Mouse (Mus musculus) cerebellum, adult 11 months (tissue): Measurements from ENCODE around the gene Ipo4.

Source experiments
- DNase-seq: peaks from one replicate; pipeline ENCODE4 v3.0.0; 2022

Gene Ipo4

DNA sequence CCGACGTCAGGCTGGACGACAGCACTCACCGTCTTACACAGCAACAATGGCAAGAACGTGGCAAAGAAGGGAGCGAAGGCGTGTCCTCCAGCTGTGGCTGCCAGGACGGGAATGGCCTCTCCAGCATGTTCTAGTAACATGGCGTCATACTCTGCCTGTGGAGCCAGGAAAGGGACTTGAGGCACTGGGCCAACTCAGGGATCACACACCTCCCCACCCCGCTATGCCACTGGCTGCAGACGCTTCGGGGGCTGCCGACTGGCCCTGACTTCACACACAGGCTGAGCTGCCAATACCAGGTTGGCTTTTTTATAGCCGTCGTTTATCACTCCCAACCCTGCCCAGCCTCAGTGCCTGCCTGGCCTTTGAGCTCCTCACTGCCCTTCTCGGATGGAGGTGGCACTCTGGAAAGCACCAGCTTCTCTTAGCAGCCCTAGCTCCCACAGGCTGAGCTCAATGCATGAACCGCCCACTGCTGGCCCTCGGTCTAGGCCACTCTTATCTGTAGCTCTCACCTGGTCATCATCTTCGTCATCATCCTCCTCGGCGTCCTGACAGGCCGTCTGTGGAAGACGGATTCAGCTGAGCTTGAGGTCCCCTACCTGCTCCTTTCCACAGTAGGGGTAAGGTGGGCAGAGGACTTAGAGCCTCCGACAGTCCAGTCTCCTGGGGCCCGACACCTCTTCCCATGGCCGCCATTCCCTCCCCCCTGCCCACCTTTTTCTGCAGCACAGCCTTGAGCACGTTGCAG is 7.5 kb downstream of the Ipo4 start:
- no peak for DNase-seq

DNA sequence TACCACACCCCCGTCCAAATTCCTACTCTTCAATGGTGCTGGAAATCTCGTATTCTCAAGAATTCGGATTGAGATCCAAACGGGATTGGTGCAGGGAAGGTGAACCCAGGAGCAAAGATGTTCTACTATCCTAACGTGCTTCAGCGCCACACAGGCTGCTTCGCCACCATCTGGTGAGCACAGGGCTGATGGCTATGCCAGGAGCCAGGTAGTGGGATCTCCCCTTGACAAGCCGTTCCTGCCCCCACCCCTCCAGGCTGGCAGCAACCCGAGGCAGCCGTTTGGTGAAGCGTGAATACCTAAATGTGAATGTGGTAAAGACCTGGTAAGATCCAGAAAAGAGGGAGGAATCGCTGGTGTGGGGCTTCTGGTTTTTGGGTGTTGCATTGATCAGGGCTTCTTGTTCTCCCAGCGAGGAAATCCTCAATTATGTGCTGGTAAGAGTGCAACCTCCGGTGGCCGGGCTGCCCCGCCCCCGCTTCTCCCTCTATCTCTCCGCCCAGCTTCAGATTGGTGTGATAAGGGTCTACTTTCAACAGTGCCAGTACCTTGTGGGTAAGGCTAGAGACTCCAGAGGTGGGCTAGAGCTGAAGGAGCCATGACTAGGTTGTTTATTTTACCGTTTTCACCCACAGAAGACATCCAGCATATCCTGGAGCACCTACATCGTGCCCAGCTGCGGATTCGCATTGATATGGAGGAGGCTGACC is 17.1 kb downstream of the Ipo4 start:
- peak; percentile 26 for DNase-seq

GRCm38 (mm10) chr14:55617822-55618221 is 17.9 kb downstream of the Ipo4 start, which contains the start of gene Rec8:
Gene Rec8, plus strand, starts transcription at chr14:55618037.
- DNase-seq = peak; percentile 63

GRCm38 (mm10) chr14:55616844-55617243 is 18.9 kb downstream of the Ipo4 start:
- DNase-seq = no peak

DNA sequence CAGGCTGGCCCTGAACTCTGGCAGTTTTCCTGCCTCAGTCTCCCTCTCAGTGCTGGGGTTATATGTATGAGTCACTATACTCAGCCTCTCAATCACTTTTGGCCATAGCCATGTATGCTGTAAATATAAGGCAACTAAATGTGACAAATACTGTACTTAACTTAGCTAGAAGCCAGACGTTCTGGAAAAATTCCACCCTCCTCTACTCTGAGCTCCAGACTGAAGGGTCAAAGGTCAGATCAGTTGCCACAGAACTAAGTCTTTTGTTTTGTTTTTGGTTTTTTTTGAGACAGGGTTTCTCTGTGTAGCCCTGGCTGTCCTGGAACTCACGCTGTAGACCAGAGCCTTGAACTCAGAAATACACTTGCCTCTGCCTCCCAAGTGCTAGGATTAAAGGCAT is 19.9 kb downstream of the Ipo4 start:
- DNase-seq = no peak

GRCm38 (mm10) chr14:55614565-55615178 is 21.1 kb downstream of the Ipo4 start:
- DNase-seq = no peak

DNA sequence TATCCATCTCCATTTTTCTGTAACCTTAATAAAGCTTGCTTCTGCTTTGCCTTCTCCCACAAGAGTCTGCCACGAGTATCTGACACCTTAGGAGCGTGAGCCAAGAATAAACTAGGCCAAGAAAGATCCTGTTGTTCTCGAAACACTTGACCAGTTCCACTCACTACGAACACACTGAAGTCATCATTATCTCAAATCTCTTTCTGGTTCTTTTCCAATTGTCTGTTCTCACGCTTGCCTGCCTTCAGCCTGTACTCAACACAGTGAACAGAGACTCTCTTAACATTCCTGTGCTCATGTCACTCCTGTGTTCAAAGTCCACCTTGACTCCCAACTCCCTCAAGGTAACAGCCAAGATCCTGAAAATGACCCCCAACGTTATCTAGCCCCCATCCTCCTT is 22.4 kb downstream of the Ipo4 start:
- DNase-seq = no peak

DNA sequence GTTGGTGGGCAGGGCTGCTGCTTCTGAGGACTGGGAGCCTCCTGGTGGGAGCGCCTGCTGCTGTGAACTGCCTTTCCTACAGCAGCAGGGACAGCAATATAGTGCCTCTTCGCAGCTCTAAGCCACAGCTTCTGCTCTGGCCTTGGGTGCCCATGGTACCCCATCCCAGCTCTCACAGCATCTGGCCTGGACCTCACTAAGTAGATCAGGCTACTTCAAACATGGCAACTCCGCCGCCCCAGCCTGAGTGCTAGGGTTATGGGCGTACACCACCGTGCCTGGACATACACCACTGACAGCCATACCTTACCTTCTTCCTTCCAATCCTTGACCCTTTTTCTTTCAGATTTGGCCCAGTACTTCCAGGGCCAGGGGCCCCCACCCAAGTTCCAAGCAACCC is 27.4 kb downstream of the Ipo4 start:
- no peak for DNase-seq

DNA sequence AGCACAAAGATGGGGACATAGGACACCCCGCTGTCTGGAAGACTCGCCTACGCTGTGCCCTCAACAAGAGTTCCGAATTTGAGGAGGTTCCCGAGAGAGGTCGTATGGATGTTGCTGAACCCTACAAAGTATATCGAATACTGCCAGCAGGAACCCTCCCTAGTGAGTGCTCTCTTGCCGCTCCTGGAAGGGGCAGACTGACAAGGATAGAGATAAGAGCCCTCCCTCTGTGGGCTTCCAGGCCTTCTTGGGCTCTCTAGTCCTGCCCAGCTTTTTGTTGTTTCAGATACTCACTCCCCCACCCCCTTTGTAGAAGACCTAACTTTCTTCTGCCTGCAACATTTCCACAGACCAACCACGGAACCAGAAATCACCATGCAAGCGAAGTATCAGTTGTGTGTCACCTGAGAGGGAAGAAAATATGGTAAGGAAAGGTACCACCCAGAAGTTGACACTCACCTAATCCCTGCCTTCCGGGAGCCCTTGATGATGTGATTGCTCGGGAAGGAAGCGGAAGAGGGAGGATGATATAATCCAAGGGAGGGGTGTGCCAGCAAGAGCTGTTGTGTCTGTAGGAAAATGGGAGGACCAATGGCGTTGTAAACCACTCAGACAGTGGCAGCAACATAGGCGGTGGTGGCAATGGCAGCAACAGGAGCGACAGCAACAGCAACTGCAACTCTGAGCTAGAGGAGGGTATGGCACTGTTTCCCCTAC is 29.9 kb downstream of the Ipo4 start:
- DNase-seq = no peak

- DNase-seq = no peak
Observed at GRCm38 (mm10) chr14:55604823-55605222, 30.9 kb downstream of the Ipo4 start.

GRCm38 (mm10) chr14:55603633-55604576 is 31.9 kb downstream of the Ipo4 start:
- peak; percentile 79 for DNase-seq

DNA sequence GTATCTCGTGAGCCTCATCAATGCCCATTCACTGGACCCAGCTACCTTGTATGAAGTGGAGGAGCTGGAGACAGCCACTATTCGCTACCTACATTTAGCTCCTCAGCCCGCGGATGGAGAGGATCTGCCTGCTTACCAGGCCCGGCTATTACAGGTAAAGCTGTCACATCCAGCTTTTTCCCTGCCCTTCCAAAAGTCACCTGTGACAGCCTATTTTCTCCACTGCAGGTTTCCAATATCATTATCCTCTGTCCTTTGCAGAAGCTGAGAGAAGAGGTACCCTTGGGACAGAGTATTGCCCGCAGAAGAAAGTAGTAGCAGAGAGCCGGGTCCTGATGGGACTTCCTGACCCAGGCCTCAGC is 32.5 kb downstream of the Ipo4 start, which contains the start of gene Irf9:
Irf9 (plus strand) TSS at position 301 of the 362 bp plus-strand sequence.
- DNase-seq = no peak

GRCm38 (mm10) chr14:55598521-55599390 is 37.0 kb downstream of the Ipo4 start:
- DNase-seq = no peak

GRCm38 (mm10) chr14:55596036-55596690 is 39.6 kb downstream of the Ipo4 start:
- no peak for DNase-seq

- peak; percentile 45 for DNase-seq
Observed at GRCm38 (mm10) chr14:55592226-55592625, 43.5 kb downstream of the Ipo4 start.

DNA sequence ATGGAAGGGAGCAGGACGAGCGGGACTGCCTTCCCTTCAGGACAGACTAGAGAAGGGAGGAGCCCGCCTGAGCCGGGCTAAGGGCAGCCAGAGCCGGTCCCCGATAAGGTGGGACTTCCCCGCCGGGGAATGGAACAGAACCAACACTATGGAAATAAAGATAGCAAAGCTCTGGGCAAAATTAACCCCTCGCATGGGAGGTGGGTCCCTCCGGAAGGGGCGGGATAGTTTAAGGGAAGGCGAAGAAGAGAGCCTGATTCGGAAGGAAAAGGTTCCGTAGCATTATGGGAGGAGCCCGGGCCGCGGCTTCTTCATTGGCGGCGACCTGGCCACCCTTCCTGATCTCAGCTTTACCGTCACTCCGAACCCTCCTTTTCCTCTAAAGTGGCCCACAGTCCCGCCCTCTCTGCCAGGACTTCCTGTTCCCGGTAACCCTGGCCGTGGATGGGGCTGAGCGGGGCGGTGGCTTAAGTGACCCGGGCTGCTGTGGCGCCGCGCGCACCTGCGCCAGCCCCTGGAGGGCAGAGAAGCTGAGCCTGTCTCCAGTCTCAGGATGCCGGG is 44.3 kb downstream of the Ipo4 start, which contains the start of gene Rnf31:
Rnf31 (plus strand) TSS at position 378 of the 561 bp plus-strand sequence.
- peak; percentile 89 for DNase-seq

DNA sequence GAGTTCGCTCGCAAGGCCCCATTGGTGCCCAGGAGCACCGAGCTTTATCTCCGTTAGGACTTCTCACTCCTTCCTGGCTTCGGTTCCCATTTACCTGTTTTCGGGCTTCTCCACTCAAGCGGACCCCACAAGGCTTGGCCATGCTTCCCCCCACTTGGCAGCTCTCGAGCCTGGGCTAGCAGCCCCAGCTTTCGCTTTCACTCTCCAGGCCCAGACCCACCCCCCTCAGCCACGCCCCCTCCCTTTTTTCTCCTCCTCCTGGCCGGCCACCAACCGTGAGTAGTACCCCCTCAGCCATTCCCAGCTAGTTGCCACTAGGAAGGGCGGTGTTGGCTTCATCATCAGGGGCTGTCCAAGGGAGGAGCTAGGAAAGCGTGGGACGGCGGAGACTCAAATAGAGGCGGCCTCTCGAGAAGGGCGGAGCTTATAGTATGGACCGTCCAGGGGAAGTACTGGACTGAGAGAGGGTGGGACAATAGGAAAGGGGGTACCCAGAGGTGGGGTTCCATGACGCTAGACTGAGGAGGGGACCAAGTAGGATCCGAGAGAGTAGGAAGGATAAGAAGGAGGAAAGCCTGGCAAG is 44.9 kb downstream of the Ipo4 start, which contains the start of gene Psme2:
Psme2 (minus strand) TSS at position 366 of the 583 bp plus-strand sequence.
- peak; percentile 73 for DNase-seq

- no peak for DNase-seq
Observed at GRCm38 (mm10) chr14:55589771-55590448, 45.8 kb downstream of the Ipo4 start.

DNA sequence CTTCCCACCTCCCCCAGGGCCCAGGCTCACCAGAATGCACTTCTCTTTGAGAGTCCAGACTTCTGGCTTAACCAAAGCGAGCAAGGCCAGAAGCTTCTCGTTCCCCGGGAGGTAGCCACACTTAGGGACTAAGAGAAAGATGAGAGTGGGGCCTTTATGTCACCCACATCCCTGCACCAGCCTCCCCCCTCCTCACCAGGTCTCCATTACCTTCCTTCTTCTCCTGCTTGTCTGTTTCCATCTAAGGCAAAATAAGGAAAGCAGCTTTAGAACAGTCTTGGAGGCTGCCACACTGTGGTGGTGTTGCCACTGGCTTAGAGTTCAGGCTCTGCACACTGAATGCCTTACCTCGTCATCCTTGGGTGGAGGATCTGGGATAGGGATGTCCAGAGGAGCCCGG is 46.5 kb downstream of the Ipo4 start:
- no peak for DNase-seq
